Mouse (Mus musculus) CH12.LX (cell line): ENCODE results near the gene Traf1.

Experiments
- CTCF ChIP-seq, 2 experiments: IDR thresholded peaks in 1 of 2; conservative IDR thresholded peaks in 1 of 2; 2 replicates each; pipeline ENCODE4 v1.5.1; 2011 to 2012; ENCODE audit warnings: low read depth in 2 of 2, low read length in 2 of 2, improper control_type of control experiment in 1 of 2, inconsistent platforms in 1 of 2, mild to moderate bottlenecking in 1 of 2, moderate library complexity in 1 of 2
- EP300 ChIP-seq: IDR thresholded peaks from 2 replicates; pipeline ENCODE4 v1.6.1; 2011; ENCODE audit warnings: low read length, improper control_type of control experiment
- MAX ChIP-seq: IDR thresholded peaks from 2 replicates; pipeline ENCODE4 v1.6.1; 2011; ENCODE audit warnings: low read length, improper control_type of control experiment
- POLR2A ChIP-seq: IDR thresholded peaks from 2 replicates; pipeline ENCODE4 v1.6.1; 2011; ENCODE audit warnings: low read depth, mild to moderate bottlenecking, improper control_type of control experiment, low read length
- SIN3A ChIP-seq: IDR thresholded peaks from 2 replicates; pipeline ENCODE4 v1.6.1; 2012; ENCODE audit warnings: low read length, improper control_type of control experiment, inconsistent platforms
- USF1 ChIP-seq: IDR thresholded peaks from 2 replicates; pipeline ENCODE4 v1.6.1; 2014; ENCODE audit warnings: low read depth, mild to moderate bottlenecking, inconsistent platforms, low read length, improper control_type of control experiment
- ZC3H11A ChIP-seq: IDR thresholded peaks from 2 replicates; pipeline ENCODE4 v1.6.1; 2012; ENCODE audit warnings: low read depth, mild to moderate bottlenecking, inconsistent platforms, low read length, improper control_type of control experiment
- ZNF384 ChIP-seq: IDR thresholded peaks from 2 replicates; pipeline ENCODE4 v1.6.1; 2012; ENCODE audit warnings: low read depth, low read length, improper control_type of control experiment, inconsistent platforms

GRCm38 (mm10) chr2:34951469-34951868 lies 10.1 kb downstream of the Traf1 start:
- no peak for TF ChIP-seq EP300
- no peak for TF ChIP-seq ZC3H11A
- no peak for TF ChIP-seq POLR2A
- no peak for TF ChIP-seq USF1
- TF ChIP-seq SIN3A, result no peak
- no peak for TF ChIP-seq ZNF384
- no peak for TF ChIP-seq CTCF (conservative IDR thresholded peaks at IDR 0.05 in 1 of 2, IDR thresholded peaks at IDR 0.05 in 1 of 2; ENCODE audit: low read depth in 2 of 2, low read length in 2 of 2)
- no peak for TF ChIP-seq MAX
